Mouse (Mus musculus) bone marrow macrophage, adult 2 months (primary cell): ENCODE data around the gene Trappc11.

Source experiments
- CTCF ChIP-seq: IDR thresholded peaks from 2 replicates; pipeline ENCODE4 v1.5.1; 2012; ENCODE audit warnings: low read depth, mild to moderate bottlenecking, low read length, moderate library complexity
- POLR2A ChIP-seq: IDR thresholded peaks from 2 replicates; pipeline ENCODE4 v1.6.1; 2012; ENCODE audit warnings: mild to moderate bottlenecking, low read depth, low read length, borderline replicate concordance

DNA sequence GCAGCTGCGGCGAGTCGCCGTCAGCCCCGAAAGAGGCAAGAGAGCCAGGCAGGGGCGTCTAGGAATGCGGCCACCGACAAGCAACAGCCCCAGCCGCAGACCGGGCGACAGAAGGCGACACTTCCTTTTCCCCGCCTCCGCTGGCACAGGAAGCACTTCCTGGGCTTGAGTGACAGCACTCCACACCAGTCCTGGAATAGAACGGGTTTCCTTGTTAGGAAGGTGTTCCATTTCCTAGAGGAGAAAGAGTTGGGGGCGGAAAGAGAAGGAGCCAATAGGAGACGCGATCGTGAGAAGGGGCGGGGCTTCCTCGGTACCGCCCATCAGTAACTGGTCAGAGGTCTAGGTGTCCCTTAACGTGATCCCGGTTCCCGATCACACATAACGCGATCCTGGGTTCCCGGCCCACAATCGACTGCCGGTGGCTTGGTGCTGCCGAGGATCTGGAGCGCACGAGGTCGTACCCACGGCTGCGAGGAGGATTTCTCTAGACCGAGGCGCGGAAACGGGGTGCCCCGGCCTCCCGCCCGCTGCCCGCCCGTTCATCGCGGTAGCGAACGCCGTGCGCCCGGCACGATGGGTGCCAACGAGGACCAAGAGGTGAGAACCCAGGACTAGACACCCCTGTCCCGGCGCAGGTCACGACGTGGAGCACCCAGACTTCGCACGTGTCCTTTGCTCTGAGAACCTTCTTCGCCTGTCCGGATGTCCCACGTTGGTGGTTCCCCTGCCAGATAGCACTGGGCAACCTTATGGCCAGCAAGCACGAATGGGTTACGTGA lies at the start of gene Trappc11, which contains the start of gene Rwdd4a:
- TF ChIP-seq CTCF: no peak
- TF ChIP-seq POLR2A: no peak
